Mouse (Mus musculus) granulocyte monocyte progenitor cell, adult 5-6 weeks (primary cell): ENCODE measurements around the gene Lrrc3. TPM values are rescaled to one million over a fixed set of nuclear protein-coding genes. Genes with fewer than 3 reads are reported as not detected.

ENCODE experiments used
- ATAC-seq: replicated peaks from 2 replicates; pipeline ENCODE4 v1.8.0; 2016; ENCODE audit warnings: mild to moderate bottlenecking, moderate TSS enrichment, inconsistent platforms; ENCODE audit not compliant: poor library complexity, severe bottlenecking
- total RNA-seq, 2 experiments: library from RNA; stranded (forward) in 1 of 2; stranded (reverse) in 1 of 2; fragments of 200-712, 200-1000 nt in 1 of 2; fragments of >200 nt in 1 of 2; fragmentation: Nextera tagmentation in 1 of 2; gene quantifications; 2 replicates each; pipeline ENCODE4 v1.2.3; 2014 to 2017

Lrrc3 gene
- total RNA-seq, 2 experiments from 2014 or later, result not detected

- no peak for ATAC-seq
Observed at GRCm38 (mm10) chr10:77878985-77879384, 23.4 kb downstream of the Lrrc3 start.

- no peak for ATAC-seq
Observed at GRCm38 (mm10) chr10:77869651-77870050, 32.7 kb downstream of the Lrrc3 start.

- ATAC-seq, result no peak
Observed at GRCm38 (mm10) chr10:77867546-77867945, 34.8 kb downstream of the Lrrc3 start.

- ATAC-seq, result no peak
Observed at GRCm38 (mm10) chr10:77864762-77865143, 37.6 kb downstream of the Lrrc3 start.

- peak; percentile 95 for ATAC-seq
Observed at GRCm38 (mm10) chr10:77864067-77864761, 38.1 kb downstream of the Lrrc3 start.

GRCm38 (mm10) chr10:77861675-77862074 is 40.7 kb downstream of the Lrrc3 start, which contains the start of gene Gm3285:
Gm3285 (plus strand) TSS chr10:77861975.
- ATAC-seq, result no peak

- ATAC-seq, result no peak
Observed at GRCm38 (mm10) chr10:77852559-77852958, 49.8 kb downstream of the Lrrc3 start, which contains the start of gene Gm10318. Gm10318 (plus strand) TSS chr10:77852859.

Other genes starting within 250 kb of the Lrrc3 start
- gene Tspear, start 216.0 kb downstream of the Lrrc3 start, total RNA-seq (2014; fragmentation: Nextera tagmentation), result 0.90 TPM in 1 of 2 replicates, not detected in the other
- gene Tspear, start 216.0 kb downstream of the Lrrc3 start, total RNA-seq (2017), result 0.05 TPM in 1 of 2 replicates, not detected in the other
- gene Gm19402, start 211.8 kb downstream of the Lrrc3 start, total RNA-seq (2014; fragmentation: Nextera tagmentation), result not detected in 2 replicates
- gene Gm19402, start 211.8 kb downstream of the Lrrc3 start, total RNA-seq (2017), result not detected in 2 replicates
- not detected in 2 replicates for gene Gm9508, start 205.3 kb downstream of the Lrrc3 start, total RNA-seq (2014; fragmentation: Nextera tagmentation)
- not detected in 2 replicates for gene Gm9508, start 205.3 kb downstream of the Lrrc3 start, total RNA-seq (2017)
- not detected in 2 replicates for gene Gm10272, start 195.9 kb downstream of the Lrrc3 start, total RNA-seq (2014; fragmentation: Nextera tagmentation)
- not detected in 2 replicates for gene Gm10272, start 195.9 kb downstream of the Lrrc3 start, total RNA-seq (2017)
- gene Gm10024, start 191.1 kb downstream of the Lrrc3 start, total RNA-seq (2014; fragmentation: Nextera tagmentation), result not detected in 2 replicates
- not detected in 2 replicates for gene Gm10024, start 191.1 kb downstream of the Lrrc3 start, total RNA-seq (2017)
- gene Gm10142, start 186.7 kb downstream of the Lrrc3 start, total RNA-seq (2014; fragmentation: Nextera tagmentation), result not detected in 2 replicates
- not detected in 2 replicates for gene Gm10142, start 186.7 kb downstream of the Lrrc3 start, total RNA-seq (2017)
- not detected in 2 replicates for gene Krtap12-1, start 181.9 kb downstream of the Lrrc3 start, total RNA-seq (2014; fragmentation: Nextera tagmentation)
- not detected in 2 replicates for gene Krtap12-1, start 181.9 kb downstream of the Lrrc3 start, total RNA-seq (2017)
- not detected in 2 replicates for gene Gm10100, start 176.1 kb downstream of the Lrrc3 start, total RNA-seq (2014; fragmentation: Nextera tagmentation)
- gene Gm10100, start 176.1 kb downstream of the Lrrc3 start, total RNA-seq (2017), result not detected in 2 replicates
- gene Gm18596, start 159.9 kb downstream of the Lrrc3 start, total RNA-seq (2014; fragmentation: Nextera tagmentation), result not detected in 2 replicates
- gene Gm18596, start 159.9 kb downstream of the Lrrc3 start, total RNA-seq (2017), result not detected in 2 replicates
- not detected in 2 replicates for gene Gm9736, start 151.2 kb downstream of the Lrrc3 start, total RNA-seq (2014; fragmentation: Nextera tagmentation)
- not detected in 2 replicates for gene Gm9736, start 151.2 kb downstream of the Lrrc3 start, total RNA-seq (2017)
- not detected in 2 replicates for gene Gm3233, start 142.9 kb downstream of the Lrrc3 start, total RNA-seq (2014; fragmentation: Nextera tagmentation)
- gene Gm3233, start 142.9 kb downstream of the Lrrc3 start, total RNA-seq (2017), result not detected in 2 replicates
- gene Gm3238, start 131.2 kb downstream of the Lrrc3 start, total RNA-seq (2014; fragmentation: Nextera tagmentation), result not detected in 2 replicates
- not detected in 2 replicates for gene Gm3238, start 131.2 kb downstream of the Lrrc3 start, total RNA-seq (2017)
- gene Gm7138, start 125.6 kb downstream of the Lrrc3 start, total RNA-seq (2014; fragmentation: Nextera tagmentation), result not detected in 2 replicates
- gene Gm7138, start 125.6 kb downstream of the Lrrc3 start, total RNA-seq (2017), result not detected in 2 replicates
- gene Gm3250, start 120.0 kb downstream of the Lrrc3 start, total RNA-seq (2014; fragmentation: Nextera tagmentation), result not detected in 2 replicates
- not detected in 2 replicates for gene Gm3250, start 120.0 kb downstream of the Lrrc3 start, total RNA-seq (2017)
- not detected in 2 replicates for gene Gm7137, start 114.3 kb downstream of the Lrrc3 start, total RNA-seq (2014; fragmentation: Nextera tagmentation)
- gene Gm7137, start 114.3 kb downstream of the Lrrc3 start, total RNA-seq (2017), result not detected in 2 replicates
- not detected in 2 replicates for gene Gm9639, start 107.5 kb downstream of the Lrrc3 start, total RNA-seq (2014; fragmentation: Nextera tagmentation)
- gene Gm9639, start 107.5 kb downstream of the Lrrc3 start, total RNA-seq (2017), result not detected in 2 replicates
- gene Gm19668, start 103.4 kb downstream of the Lrrc3 start, total RNA-seq (2014; fragmentation: Nextera tagmentation), result not detected in 2 replicates
- gene Gm19668, start 103.4 kb downstream of the Lrrc3 start, total RNA-seq (2017), result not detected in 2 replicates
- not detected in 2 replicates for gene Gm9507, start 90.7 kb downstream of the Lrrc3 start, total RNA-seq (2014; fragmentation: Nextera tagmentation)
- not detected in 2 replicates for gene Gm9507, start 90.7 kb downstream of the Lrrc3 start, total RNA-seq (2017)
- not detected in 2 replicates for gene Gm2696, start 87.9 kb downstream of the Lrrc3 start, total RNA-seq (2014; fragmentation: Nextera tagmentation)
- not detected in 2 replicates for gene Gm2696, start 87.9 kb downstream of the Lrrc3 start, total RNA-seq (2017)
- gene Krtap10-4, start 75.4 kb downstream of the Lrrc3 start, total RNA-seq (2014; fragmentation: Nextera tagmentation), result not detected in 2 replicates
- not detected in 2 replicates for gene Krtap10-4, start 75.4 kb downstream of the Lrrc3 start, total RNA-seq (2017)
- gene Krtap10-10, start 66.6 kb downstream of the Lrrc3 start, total RNA-seq (2014; fragmentation: Nextera tagmentation), result 0.75 TPM in 1 of 2 replicates, not detected in the other
- not detected in 2 replicates for gene Krtap10-10, start 66.6 kb downstream of the Lrrc3 start, total RNA-seq (2017)
- gene Gm36176, start 55.7 kb downstream of the Lrrc3 start, total RNA-seq (2014; fragmentation: Nextera tagmentation), result not detected in 2 replicates
- not detected in 2 replicates for gene Gm36176, start 55.7 kb downstream of the Lrrc3 start, total RNA-seq (2017)
- gene Gm10318, start 49.7 kb downstream of the Lrrc3 start, total RNA-seq (2014; fragmentation: Nextera tagmentation), result not detected in 2 replicates
- not detected in 2 replicates for gene Gm10318, start 49.7 kb downstream of the Lrrc3 start, total RNA-seq (2017)
- not detected in 2 replicates for gene Gm3285, start 40.6 kb downstream of the Lrrc3 start, total RNA-seq (2014; fragmentation: Nextera tagmentation)
- gene Gm3285, start 40.6 kb downstream of the Lrrc3 start, total RNA-seq (2017), result not detected in 2 replicates
- 1.9 and 9.1 TPM in 2 replicates for gene Trpm2, start 68.0 kb upstream of the Lrrc3 start, total RNA-seq (2014; fragmentation: Nextera tagmentation)
- gene Trpm2, start 68.0 kb upstream of the Lrrc3 start, total RNA-seq (2017), result 1.9 and 3.6 TPM in 2 replicates
- 8.8 and 9.1 TPM in 2 replicates for gene 1810043G02Rik, start 76.0 kb upstream of the Lrrc3 start, total RNA-seq (2014; fragmentation: Nextera tagmentation)
- gene 1810043G02Rik, start 76.0 kb upstream of the Lrrc3 start, total RNA-seq (2017), result 7.4 and 9.9 TPM in 2 replicates
- gene Pfkl, start 107.5 kb upstream of the Lrrc3 start, total RNA-seq (2014; fragmentation: Nextera tagmentation), result 30.6 and 39.4 TPM in 2 replicates
- gene Pfkl, start 107.5 kb upstream of the Lrrc3 start, total RNA-seq (2017), result 39.6 and 43.5 TPM in 2 replicates
- 0.45 TPM in 1 of 2 replicates, not detected in the other for gene Dnmt3l, start 139.4 kb upstream of the Lrrc3 start, total RNA-seq (2014; fragmentation: Nextera tagmentation)
- 0.67 and 1.6 TPM in 2 replicates for gene Dnmt3l, start 139.4 kb upstream of the Lrrc3 start, total RNA-seq (2017)
- 1.0 TPM in 1 of 2 replicates, not detected in the other for gene Aire, start 141.1 kb upstream of the Lrrc3 start, total RNA-seq (2014; fragmentation: Nextera tagmentation)
- not detected in 2 replicates for gene Aire, start 141.1 kb upstream of the Lrrc3 start, total RNA-seq (2017)
- gene Icosl, start 166.8 kb upstream of the Lrrc3 start, total RNA-seq (2014; fragmentation: Nextera tagmentation), result 7.4 and 8.5 TPM in 2 replicates
- gene Icosl, start 166.8 kb upstream of the Lrrc3 start, total RNA-seq (2017), result 0.57 and 2.9 TPM in 2 replicates